Mouse (Mus musculus): Measurements from ENCODE around the gene Coq7.

DNA sequence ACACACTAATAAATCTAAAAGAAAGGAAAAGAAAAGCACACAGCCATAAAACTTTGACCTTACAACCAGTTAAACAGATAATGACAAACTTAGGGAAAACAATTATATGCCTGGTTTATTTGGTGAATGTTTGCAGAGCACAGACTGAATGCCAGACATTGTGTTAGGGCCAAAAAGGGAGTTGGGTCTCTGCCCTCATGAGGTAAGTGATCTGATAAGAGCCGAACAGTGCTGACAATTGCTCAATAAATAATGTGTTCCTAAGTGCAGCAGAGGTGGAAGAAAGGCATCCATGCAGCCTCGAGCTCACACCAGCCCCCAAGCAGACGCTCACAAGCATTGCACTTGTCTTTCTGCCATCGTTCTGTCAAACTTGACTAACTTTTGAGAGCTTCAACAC is 68.7 kb downstream of the Coq7 start:
- TF ChIP-seq POLR2A (IDR thresholded peaks at IDR 0.05; ENCODE audit: control insufficient read depth, low read depth, low read length) (no peak), CTCF (IDR thresholded peaks at IDR 0.05; ENCODE audit: control insufficient read depth, insufficient read depth, insufficient replicate concordance, low read depth, low read length) (no peak)

Data from testis, adult 2 months (tissue).